Mouse (Mus musculus): Measurements from ENCODE around the gene Tor1aip1.

GRCm38 (mm10) chr1:156074575-156074974 is 38.3 kb upstream of the Tor1aip1 start:
- TF ChIP-seq POLR2A (IDR thresholded peaks at IDR 0.05; ENCODE audit: insufficient read depth, low read length) (no peak), CTCF (IDR thresholded peaks at IDR 0.05; ENCODE audit: low read depth, low read length) (no peak), EP300 (IDR thresholded peaks at IDR 0.05; ENCODE audit: insufficient read depth, low read depth, low read length) (peak; percentile 79; the same call in 1 of the 2 replicates)
